Mouse (Mus musculus) adrenal gland, postnatal 14 days (tissue): ENCODE measurements at regions not wholly inside any gene's neighbourhood (a gene's known extent, or its start where the extent isn't known, plus 50 kb on each side); places are given as distances from the start of the nearest gene placed in this dataset.

ENCODE experiments used
- DNase-seq: peaks from one replicate; pipeline ENCODE4 v3.0.0; 2021; ENCODE audit warnings: mixed read lengths

DNA sequence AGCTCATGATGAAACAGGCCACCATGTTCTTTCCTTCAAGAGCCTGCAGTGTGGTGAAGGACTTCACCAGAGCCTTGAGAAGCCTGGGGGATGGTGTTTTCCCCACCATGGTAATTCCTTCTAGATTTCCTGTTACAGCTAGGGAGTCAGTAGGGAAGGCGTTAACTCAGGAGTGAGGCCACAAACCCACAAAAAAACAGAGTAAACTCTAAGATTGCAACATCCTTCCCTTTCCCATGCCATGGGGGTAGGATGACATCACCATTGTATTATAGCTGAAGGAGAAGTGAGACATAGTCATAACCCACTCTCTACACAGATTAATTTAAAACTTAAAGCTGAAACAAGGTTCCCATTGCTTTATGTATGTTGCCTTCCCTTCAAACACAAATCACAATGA, 218.7 kb upstream of the F930015N05Rik start:
- no peak for DNase-seq

DNA sequence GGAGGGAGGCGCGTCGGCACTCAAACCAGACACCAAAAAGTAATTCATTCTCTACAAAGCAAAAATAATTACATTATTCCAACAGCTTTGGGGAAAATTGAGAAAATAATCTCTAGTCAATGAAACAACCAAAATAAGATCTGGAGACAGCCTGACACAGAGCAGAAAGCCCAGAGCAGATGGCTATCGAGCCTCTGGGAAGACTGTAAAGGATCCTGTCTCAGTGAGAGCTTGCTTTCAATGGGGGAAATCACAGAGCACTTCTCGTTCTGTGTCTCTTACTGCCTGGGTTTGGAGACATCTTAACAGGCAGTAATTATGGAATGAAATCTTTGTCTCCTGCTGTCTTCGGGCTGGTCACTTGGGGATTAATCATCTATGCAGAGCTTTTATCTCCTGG, 226.7 kb upstream of the F930015N05Rik start:
- no peak for DNase-seq

DNA sequence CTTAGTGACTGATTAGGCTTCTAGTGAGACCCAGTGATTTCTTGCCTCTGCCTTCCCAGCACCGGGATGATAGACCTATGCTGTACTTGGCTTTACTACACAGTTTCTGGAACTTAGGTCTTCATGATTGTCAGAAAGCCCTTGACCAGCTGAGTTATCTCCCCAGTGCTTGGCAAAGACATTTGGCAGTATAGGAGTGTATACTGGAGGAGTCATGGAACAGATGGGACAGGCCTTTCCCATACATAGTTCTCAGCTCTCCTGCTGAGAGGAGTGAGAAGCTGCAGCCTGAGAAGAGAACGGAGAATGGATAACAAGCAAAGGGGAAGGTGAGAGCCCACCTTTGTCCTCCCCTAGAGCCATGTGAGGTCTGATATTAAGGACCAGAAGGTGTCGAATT, 230.6 kb upstream of the F930015N05Rik start:
- no peak for DNase-seq

DNA sequence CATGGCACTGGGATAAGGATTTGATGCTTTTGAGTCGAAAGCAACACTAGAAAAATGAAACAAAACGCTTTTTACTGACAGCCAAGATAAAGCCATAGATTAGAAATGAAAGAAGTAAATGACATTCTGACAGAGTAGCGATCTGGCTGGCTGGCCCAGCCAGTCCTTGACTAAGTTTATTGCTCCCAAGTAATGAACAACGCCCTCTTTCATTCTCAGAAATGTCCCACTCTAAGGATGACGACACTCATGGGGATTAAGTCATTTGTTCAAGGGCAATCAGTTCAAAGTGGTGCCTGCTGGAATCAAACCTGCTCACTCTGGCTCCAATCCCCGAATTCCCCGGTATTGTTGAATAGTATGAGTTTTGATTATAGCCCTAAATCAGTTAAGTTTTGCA, 231.1 kb upstream of the F930015N05Rik start:
- no peak for DNase-seq

DNA sequence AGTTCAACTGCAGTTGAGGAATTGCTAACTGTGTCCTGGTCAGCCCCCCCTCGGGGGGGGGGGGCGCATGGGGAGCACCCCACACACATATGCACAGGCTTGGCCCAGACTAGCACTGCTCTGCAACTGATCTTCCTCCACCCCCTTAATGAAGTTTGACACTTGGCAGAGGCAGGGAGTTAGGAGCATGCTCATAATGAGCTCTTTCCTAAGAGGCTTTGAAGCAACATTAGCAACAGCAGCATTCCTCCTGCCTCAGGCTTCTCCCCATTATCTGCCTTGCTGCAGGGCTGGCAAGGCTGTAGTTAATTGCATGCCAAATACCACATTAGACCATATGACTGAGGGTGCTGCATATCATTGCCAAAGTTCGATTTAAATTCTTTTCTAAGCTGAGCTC, 235.4 kb upstream of the F930015N05Rik start:
- DNase-seq = peak; percentile 5

DNA sequence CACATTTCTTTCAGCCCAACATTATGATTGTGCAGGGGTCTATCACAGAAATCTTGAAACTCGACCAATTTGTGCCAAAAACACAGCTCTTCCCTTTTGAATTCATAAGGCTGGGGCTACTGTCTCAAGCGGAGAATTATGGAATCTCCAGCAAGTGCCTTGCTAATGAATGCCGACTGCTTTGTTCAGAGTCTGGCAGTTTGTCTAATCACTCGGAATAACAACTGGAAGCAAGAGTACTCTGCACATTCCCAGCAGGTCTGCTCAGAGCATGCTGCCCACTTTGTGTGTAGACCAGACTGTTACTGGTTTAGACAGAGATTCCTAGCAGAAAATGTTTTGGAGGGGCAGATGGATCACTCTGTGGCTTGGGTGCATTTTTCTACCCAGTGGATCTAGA, 237.1 kb upstream of the F930015N05Rik start:
- no peak for DNase-seq

DNA sequence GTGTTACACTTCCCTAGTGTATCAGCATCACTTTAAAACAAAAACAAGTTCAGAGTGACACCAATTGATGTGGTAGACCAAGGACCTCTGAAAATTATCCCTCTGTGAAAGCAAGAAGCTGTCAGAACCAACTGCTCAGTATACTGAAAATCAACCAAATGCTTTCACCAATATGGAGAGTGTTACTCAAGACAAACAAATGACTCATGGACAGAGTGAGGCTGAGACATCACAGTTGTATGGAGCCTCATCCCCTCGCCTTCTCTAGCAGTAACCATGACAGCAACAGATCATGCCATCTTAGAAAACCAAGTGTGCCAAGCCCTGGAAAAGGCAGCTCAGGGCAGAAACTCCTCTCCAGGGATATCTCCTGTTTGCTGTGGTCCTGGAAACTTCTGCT, 267.3 kb upstream of the F930015N05Rik start:
- no peak for DNase-seq

DNA sequence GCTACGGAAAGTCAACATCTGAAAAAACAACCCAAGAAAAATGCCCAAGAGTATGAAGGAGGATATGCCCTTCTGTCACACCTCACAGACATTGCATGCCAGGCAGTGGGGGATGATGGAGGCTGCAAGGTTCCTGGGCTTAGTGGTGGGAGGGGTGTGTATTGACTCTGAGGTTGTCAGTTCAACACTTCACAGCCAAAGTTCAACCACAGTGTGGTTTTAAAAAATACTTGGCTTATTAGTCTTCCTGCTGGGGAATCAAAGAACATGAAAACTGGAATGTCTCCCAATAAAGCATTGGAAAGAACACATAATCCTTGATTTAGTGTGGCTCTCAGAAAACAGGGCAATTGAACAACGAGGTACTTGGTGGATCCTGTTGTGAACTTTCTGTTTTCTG, 267.0 kb upstream of the Elac2 start:
- no peak for DNase-seq

DNA sequence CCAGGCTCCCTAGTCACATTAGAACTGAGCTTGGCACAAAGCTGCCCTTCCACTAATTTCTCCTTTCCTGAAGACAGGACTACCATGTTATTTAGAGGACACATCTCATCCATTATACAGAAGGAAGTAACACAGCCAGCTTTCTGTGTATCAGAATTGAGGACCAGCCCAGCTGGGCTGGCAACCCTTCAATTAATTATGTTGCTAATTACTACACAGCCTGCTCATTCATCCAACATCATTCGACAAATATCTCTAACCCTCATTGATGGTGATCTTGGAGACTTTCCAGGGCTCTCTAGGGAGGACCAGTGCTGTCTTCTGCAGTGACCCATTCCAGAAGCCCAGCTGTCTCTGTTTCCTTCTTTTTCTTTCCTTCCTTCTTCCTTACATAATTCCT, 263.7 kb upstream of the Elac2 start:
- DNase-seq = no peak

DNA sequence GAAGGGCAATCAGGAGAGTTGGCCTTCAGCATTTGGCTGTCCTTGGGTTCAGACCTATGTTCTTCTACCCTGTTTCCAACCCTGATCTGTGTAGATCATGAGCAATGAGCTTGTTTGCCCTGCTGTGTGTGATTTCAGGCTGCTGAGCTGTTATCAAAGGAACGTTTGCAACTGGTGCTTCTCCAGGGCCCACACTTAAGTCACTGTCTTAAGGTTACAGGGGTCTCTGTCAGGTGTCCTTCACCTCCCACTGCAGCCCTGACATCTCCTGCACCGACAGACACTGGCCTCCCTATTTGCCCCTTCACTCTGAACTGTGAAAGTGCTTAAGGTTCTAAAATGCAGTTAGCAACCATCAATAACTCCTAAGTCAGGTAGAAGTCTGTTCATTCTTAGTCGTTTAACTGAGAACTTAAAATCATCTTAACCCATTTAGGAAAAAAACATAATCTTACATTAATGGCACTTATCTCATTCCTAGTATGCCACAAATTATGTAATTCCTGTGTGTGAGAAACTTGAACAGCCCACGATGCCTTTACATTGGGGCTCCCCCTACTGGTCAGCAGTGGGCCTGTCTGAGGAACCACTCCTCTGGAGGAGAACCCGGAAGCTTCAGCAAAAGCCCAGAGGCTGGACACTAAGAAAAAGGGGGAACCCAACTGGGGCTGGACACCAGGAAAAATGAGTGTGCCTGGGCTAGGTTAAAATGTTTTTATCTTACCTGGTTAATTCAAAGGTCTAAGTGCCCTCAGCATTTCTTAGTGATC, 260.3 kb upstream of the Elac2 start:
- DNase-seq = peak; percentile 91

DNA sequence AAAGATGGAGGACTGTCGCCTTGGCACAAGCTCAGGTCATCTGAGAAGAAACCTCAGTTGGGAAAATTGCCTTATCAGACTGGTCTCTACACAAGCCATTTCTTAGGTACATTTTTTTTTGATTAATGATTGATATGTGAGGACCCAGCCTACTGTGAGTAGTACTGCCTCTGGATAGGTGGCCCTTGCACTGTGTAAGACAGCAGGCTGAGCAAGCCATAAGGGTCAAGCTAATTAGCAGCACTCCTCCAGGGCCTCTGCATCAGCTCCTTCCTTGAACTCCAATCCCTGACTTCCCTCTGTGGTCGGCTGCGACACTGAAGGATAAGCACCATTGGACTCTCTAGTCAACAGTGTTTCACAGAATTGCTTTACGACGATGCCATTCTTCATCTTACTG, 252.6 kb upstream of the Elac2 start:
- DNase-seq = no peak

DNA sequence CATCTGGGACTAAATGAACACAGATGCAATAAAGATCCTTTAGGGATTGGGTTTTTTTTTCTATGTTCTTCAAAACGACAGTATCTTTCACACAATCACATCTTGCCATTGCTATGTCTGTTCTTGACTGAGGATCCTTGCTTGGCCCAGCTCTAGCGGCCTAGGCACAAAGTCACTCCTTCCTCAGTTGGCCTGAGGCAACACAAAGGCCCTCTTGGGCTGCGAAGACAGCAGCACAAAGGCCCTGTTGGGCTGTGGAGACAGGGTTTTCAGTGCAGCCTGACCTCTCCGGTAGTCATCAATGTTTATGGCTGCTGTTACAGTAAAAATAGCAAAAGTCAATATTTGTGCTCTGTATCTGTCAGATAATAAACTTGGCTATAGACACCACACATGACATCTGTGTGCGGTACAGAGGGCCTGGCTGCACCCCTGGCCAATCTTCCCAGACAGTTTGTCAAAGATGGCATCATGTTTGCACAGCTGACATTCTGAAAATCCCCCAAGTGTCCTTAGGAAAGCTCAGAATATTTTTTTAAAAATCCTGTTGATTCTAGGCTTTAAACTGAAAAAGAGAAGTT, 250.9 kb upstream of the Elac2 start:
- no peak for DNase-seq

DNA sequence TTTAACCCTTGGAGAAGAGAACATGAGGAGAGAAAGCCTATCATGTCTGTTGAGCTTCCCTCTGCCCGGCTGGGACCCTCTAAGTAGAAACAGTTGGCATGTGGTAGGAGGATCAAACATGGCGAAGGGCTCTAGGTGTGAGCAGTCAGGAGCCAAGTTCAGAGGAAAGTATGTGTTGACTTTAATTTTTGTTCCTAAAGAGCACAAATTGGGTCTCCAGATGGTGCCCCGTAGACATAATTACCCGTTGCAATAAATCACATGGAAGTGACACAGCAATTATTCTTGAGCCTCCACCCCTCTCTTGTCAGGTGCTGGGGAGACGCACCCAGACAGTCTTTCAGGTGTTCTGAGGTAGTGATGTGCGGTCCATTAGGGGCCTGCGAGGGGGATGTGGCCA, 239.9 kb upstream of the Elac2 start:
- no peak for DNase-seq

DNA sequence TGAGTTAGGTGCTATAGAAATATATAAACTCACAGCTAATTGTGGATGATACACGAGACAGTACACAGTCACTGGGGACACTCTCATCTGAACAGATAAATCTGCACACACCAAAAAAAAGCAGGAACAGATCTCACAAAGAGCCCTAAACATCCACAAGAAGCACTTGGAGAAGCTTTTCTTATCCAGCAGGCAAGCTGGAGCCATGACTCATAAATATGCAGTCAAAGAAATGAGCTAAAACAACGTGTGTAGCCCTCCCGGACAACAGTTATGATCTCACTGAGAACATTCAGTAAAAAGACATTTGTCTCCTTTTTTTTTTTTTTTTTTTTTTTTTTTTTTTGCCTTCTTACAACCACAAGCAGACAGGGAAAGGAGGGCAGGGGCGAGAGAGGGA, 235.1 kb upstream of the Elac2 start:
- no peak for DNase-seq

DNA sequence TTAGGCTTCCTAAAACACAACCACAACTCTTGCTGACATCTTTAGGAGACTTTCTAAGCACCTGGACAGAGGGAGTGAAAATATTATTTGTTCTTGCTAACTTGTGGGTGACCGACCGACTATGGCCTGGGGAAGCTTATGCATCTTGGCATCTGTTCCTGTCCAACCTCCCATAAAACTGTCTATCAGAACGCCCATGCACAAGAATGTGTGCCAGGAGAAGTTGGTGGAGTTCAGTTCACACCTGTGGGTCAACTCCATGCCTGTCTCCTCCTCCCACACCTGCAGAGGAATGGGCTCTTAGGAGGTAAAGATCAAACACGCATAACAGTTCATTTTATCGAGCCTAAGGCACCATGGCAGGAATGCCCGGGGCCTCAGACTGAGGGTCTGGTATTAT, 232.7 kb upstream of the Elac2 start:
- DNase-seq = no peak

DNA sequence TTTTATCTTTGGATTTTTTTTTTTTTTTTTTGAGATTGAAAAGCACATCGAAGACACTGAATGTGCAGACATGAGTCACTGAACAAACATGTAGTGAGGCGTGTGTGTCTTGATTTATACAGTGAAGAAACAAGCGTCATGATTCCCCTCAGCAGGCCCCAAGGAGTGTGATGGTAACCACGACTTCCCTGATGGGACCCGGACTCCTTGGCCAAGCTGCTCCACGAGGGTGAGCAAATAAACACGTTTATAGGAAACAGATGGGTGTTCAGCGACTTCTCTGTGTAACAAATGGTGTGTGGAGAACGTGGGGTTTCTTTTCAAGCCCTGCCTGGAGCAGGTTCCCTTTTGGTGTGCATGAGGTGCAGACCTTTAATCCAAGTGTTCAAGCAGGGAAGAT, 228.9 kb upstream of the Elac2 start:
- no peak for DNase-seq

DNA sequence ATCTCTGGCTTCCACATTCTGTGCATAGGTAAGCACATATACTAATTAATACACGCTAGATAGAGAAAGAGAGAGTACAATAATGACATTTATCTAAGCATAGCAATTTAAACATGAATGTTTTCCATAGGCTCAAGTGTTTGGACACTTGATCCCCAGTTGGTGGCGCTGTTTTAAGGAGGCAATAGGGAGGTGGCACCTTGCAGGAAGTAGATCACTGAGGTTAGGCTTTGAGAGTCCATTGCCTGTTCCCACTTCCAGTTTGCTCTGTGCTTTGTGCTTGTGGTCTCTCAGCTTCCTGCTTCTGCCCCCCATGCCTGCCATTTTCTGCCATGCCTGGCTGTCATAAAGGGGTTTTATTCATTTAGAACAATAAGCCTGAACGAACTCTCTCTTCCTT, 226.5 kb upstream of the Elac2 start:
- DNase-seq = no peak

DNA sequence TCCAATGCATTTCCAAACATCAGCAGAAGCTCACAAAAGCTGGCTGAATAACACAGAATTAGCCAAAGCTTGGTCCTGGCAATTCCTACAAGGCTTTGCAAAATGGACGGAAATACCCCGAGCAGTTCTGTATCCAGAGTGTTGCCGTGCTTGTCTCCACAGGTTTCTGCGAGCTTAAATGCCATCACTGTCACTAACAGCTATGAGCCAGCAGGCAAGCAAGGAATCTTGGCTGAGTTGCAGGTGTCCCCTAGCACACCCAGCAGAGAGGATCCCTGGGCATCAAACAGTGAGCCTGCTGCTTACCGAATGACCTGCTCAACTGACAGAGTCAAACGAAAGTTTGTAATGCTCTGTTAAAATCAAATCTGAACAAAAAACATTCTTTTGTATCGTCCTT, 226.0 kb upstream of the Elac2 start:
- DNase-seq = no peak

DNA sequence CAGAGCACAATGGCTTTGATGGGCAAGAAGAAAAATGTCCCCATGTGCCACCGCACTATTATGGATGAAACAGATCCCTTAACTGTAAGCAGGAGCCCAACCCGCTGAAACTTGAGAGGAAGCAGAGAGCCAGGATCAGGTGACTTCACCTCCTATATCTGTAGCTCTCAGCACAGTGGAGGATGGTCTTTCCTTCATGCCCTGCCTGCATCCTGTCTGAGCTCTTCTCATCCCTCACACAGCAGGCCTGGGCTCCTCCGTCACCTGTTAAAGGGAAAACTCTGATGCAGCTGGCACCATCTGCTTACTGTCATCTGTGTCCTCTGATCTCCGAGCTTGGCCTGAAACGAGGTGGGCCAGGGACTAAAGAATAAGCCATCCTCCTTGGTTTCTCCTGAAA, 224.8 kb upstream of the Elac2 start:
- no peak for DNase-seq

DNA sequence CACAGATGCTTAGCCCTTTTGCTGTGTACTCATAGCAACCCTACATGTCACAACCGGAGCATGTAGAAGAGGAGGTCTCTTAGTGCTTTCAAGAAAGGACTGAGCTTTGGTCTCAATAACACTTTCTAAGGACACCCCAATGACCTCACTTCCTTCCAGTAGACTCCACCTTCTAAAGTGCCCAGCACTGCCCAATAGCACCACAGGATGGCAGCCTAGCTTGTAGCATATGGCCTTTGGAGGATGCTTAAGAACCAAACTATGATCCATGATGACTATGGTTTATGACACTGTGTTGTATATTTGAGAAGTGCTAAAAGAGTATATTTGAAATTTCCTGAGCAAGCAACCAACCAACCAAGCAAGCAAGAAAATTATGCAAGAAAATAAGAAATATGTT, 223.3 kb upstream of the Elac2 start:
- DNase-seq = peak; percentile 4

DNA sequence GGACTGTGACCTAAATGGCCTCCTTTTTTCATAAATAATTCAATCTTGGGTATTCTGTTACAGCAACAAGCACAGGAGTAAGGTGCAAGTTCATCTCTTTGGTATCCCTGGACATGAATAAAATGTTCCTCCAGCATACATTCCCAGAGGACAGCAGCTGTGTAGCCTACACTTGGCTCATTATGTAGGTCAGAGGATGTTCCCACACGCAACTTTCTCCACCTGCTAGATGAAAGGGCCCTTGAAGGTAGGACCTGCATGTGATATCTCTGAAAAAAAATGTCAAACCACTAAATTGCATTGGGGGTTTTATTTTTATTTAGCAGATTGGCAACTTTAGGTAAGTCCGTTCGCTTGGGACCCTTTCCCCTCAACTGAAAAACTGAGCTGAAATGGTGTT, 218.2 kb upstream of the Elac2 start:
- DNase-seq = no peak

DNA sequence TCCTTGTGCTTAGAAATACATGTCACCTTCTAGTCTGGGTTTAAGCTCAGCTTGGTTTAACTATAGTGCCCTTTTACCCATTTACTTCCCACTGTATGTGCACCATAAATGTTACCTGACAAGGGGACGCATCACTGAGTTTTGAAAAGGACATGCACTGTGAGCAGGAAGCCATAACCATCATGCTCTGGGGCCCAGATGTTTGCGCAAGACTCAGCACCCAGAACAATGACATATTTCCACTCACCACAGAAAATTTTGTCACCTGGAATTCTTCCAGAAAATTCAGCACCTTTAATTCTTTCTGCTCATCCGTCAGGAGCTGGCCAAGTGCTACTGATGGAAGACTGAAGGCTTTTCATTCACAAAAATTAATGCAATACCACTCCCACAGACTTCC, 216.1 kb upstream of the Elac2 start:
- DNase-seq = no peak

DNA sequence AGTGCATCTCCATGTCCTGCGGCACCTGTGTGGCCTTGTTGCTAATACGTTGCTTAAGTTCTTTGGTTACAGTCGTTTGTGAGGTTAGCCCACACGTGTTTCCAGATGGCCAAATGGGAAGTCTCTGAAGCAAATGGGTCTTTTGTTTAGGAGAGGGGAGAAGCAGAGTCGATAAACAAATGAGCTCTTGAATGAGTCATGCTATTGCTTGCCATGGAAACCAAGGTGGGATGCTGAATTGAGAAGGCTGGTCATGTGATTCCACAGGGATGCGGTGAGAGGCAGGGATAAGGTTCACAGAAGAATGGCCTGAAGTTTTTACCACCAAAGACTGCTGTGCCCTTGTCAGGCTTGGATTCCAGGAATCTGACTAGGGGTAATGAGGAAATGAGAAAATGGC, 214.8 kb upstream of the Elac2 start:
- no peak for DNase-seq

DNA sequence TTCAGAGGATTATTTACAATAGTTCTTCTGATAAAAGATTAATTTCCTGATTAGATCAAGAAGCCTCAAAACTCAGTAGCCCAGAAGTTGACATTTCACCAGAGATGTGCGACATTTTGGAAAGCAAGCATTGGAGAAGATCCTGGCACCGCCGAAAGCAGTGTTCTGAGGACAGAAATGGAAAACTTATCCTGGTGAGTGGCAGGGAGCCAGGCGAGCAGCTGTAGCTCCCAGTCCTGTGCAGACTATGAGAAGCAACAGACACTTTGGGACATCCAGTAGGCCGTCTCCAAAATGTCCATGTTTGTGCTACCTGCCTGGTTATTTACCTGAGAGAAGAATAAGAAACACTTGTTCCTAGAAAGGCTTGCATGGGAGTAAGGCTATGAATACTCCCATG, 202.1 kb upstream of the Elac2 start:
- DNase-seq = no peak
